Mouse (Mus musculus): Measurements from ENCODE around the gene Gpcpd1.
A peak's percentile ranks its signal among the peaks of the same experiment; 100 is the strongest.

Gpcpd1 gene

GRCm38 (mm10) chr2:132516130-132517030 is 71.1 kb downstream of the Gpcpd1 start:
- DNase-seq (ENCODE audit: low spot score) = peak; percentile 35

DNA sequence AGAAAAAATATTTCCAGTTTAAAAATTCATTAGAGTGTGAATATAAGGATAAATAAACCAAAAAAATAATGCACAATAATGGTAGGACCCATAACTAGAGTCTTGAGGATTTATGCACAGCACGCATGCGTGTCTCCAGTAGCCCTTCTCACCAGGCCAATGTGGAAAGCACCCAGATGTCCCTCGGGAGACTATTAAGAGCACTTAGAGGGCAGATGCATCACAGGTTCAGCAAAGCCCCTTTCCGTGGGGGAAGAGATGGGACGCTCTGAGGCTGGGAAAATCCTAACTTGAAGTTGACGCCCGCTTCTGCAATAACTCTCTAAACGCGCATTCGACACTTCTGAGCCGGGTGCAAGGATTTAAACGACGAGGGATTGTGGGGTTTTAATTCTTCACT is 71.9 kb downstream of the Gpcpd1 start:
- DNase-seq (ENCODE audit: low spot score) = no peak

- DNase-seq (ENCODE audit: low spot score) = no peak
These were observed 72.5 kb downstream of the Gpcpd1 start for GRCm38 (mm10) chr2:132515076-132515475.

GRCm38 (mm10) chr2:132514353-132514752 is 73.2 kb downstream of the Gpcpd1 start:
- no peak for DNase-seq (ENCODE audit: low spot score)

DNA sequence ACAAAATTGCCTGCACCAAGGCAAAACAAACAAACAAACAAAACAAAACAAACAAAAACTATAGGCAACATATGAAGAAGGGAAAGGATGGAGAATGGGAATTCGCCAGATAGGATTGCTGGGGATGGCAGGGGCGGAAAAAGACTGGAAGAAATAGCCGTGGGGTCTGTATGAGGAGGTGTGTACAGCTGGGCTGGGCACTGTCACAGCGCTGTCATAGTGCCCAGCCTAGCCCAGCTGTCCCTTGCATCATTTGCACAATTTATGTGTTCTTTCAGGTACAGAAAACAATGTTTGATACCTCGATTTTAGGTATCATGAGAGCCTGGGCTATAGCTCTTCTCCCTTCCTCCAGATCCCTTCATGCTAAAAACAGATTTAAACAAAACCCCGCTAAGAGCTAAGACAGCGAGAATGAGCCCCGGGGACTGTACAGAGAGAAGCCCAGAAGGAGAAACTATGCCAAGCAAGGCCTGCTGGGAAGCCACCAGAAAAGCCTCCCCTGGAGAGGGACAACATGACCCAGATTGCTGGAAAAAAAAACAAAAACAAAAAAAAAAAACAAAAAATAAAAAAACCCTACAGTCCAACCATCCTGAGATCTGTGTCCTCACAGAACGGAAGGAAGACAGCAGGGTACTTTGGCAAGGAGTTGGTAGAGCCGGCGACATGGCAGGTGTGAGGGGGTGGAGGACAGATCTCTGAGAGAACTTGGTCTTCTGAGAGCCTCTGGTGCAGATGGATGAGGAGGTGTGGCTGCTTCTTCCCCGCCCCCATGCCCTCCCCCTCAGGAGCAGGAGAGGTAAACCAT is 74.0 kb downstream of the Gpcpd1 start:
- DNase-seq (ENCODE audit: low spot score) = no peak

DNA sequence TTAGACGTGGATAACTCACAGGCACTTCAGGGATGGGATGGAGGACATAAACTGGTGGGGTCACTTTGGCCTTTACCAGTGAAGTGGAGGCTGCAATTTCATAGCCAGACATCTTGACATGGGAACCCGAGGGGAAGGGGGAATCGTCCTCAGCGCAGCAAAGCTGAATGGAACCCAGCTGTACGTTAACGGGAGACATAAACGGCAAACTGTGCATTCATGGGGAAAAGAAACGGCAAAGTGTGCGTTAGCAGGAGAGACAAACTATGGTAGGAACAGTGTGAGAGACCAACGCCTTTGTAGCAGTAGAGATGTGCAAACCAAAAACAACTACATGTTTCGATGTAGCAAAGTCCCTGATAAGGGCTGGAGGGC is 74.6 kb downstream of the Gpcpd1 start:
- no peak for DNase-seq (ENCODE audit: low spot score)

- DNase-seq (ENCODE audit: low spot score) = no peak
These were observed 75.2 kb downstream of the Gpcpd1 start for GRCm38 (mm10) chr2:132512051-132512976.

GRCm38 (mm10) chr2:132511011-132511818 is 76.3 kb downstream of the Gpcpd1 start:
- no peak for DNase-seq (ENCODE audit: low spot score)

DNA sequence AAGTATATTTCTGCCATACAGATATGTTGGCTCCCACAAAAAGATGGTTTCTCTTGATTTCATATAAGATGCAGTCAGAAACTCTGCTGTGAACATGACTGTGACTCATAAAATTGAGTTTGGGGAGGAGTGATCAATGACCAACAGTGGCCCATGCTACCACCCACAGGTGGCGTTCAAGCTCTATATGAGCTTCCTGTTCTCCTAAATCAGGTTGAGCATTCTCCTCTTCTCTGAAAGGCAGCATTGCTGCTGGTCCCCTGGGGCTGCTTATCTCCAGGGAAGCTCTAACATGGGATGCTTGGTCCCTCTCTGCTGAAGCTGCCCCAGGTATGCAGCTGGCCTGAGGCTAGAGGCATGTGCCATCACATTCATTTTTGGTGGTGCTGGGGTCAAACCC is 77.8 kb downstream of the Gpcpd1 start:
- DNase-seq (ENCODE audit: low spot score) = no peak

GRCm38 (mm10) chr2:132509261-132509660 is 78.3 kb downstream of the Gpcpd1 start:
- no peak for DNase-seq (ENCODE audit: low spot score)

- DNase-seq (ENCODE audit: low spot score) = no peak
These were observed 80.0 kb downstream of the Gpcpd1 start for GRCm38 (mm10) chr2:132507521-132507920.

DNA sequence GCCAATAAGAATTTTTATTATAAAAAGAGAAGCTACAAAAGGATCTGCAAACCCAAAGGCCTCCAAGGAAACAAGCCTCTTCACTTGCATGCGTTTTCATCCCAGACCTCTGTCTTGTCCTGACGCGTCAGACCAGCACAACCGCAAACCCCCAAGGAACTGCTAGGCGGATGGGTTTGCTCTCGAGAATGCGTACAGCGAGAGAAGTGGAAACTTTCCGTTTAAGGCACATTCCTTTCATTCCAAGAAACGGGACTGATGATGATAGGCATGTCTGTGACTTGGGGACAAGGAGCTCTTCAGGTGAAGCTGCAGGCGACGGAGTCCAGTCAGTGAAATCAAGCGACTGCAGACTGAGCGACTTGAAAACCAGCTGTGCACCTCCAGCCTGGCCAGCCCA is 80.4 kb downstream of the Gpcpd1 start:
- DNase-seq (ENCODE audit: low spot score) = no peak

- DNase-seq (ENCODE audit: low spot score) = no peak
These were observed 81.7 kb downstream of the Gpcpd1 start for GRCm38 (mm10) chr2:132505828-132506227.

GRCm38 (mm10) chr2:132498344-132498743 is 89.2 kb downstream of the Gpcpd1 start:
- no peak for DNase-seq (ENCODE audit: low spot score)

DNA sequence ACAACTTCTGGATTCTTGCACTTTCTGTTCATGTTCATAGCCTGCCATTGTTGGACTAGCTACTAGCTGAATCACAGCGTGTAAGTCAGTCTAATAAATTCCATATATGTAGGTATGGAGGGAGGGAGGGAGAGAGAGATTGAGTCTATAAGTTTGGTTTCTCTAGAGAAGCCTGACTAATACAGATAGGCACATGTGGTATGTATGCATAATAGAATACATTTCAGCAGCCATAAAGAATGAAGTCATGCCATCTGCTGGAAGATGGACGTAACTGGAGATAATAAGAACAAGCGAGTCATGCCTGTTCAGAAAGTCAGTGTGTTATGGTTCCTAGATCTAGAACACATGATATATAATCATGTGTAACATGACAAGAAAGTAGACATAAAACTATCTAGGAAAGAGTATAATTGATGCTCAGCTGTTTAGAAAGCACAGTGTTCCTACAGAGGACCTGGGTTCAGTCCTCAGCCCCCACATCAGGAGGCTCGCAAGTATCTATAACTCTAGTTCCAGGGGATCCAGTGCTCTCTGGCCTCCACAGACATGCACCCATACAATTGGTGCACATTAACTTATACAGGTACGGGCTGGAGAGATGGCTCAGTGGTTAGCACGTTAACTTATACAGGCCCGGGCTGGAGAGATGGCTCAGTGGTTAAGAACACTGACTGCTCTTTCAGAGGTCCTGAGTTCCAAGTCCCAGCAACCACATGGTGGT is 90.0 kb downstream of the Gpcpd1 start:
- DNase-seq (ENCODE audit: low spot score) = no peak

DNA sequence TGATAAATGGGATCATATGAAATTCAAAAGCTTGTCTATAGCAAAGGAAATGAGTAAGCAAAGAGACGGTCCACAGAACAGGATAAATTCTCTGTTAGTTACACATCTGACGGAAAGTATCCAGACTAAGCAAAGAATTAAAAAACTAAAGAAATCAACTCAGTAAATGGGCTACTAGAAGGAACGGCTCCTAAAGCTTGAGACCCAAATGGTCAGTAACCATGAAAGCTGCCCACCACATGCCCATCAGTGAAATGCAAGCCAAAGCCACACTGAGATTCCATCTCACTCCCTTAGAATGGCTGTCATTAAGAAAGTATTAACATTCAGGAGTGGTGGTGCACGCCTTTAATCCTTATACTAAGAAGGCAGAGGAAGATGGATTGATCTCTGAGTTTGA is 94.3 kb downstream of the Gpcpd1 start:
- DNase-seq (ENCODE audit: low spot score) = no peak

- peak; percentile 27 for DNase-seq (ENCODE audit: low spot score)
These were observed 102.1 kb downstream of the Gpcpd1 start for GRCm38 (mm10) chr2:132485454-132485853.

- no peak for DNase-seq (ENCODE audit: low spot score)
These were observed 106.0 kb downstream of the Gpcpd1 start for GRCm38 (mm10) chr2:132481547-132481946.
